Mouse (Mus musculus) liver, embryonic 14.5 days (tissue): ENCODE measurements around the gene 1700001C19Rik. TPM values are rescaled to one million over a fixed set of nuclear protein-coding genes. Genes with fewer than 3 reads are reported as not detected.
A peak's percentile ranks its signal among the peaks of the same experiment; 100 is the strongest.

Experiments used
- ATAC-seq: fragments of 200-750 bp; cut with Nextera tagmentation; 2 replicates; pipeline ENCODE4 v1.8.0; 2017; ENCODE audit warnings: moderate number of reproducible peaks, mild to moderate bottlenecking, moderate library complexity; ENCODE audit not compliant: insufficient read depth
- DNase-seq, 3 experiments: peaks; one replicate each; pipeline ENCODE4 v3.0.0-alpha.2; 2012 to 2013; ENCODE audit warnings: low read depth in 3 of 3, low spot score in 3 of 3
- H3K27ac ChIP-seq: fragments of 300-500 bp; sonication (generic); 2 replicates; pipeline ENCODE4 v1.5.1; 2014; ENCODE audit warnings: moderate library complexity, mild to moderate bottlenecking, control low read depth, inconsistent platforms
- H3K27me3 ChIP-seq: fragments of 300-500 bp; sonication (generic); 2 replicates; pipeline ENCODE4 v1.6.1; 2014; ENCODE audit warnings: mild to moderate bottlenecking, low read length, moderate library complexity; ENCODE audit not compliant: control insufficient read depth, insufficient read depth
- H3K36me3 ChIP-seq: fragments of 300-500 bp; sonication (generic); replicated peaks from 2 replicates; pipeline ENCODE4 v1.6.1; 2014; ENCODE audit warnings: low read depth; ENCODE audit not compliant: control insufficient read depth, insufficient read depth
- H3K4me1 ChIP-seq, 2 experiments: fragments of 200-500 bp in 1 of 2; fragments of 300-500 bp in 1 of 2; sonication (generic) in 1 of 2; replicated peaks; 2 replicates each; pipeline ENCODE4 v1.6.1; 2012 to 2014; ENCODE audit warnings: antibody characterized with exemption in 1 of 2, inconsistent platforms in 1 of 2, low read length in 1 of 2; ENCODE audit not compliant: control insufficient read depth in 2 of 2, insufficient read depth in 2 of 2
- H3K4me2 ChIP-seq: fragments of 300-500 bp; sonication (generic); 2 replicates; pipeline ENCODE4 v1.6.1; 2014; ENCODE audit warnings: low read depth, mild to moderate bottlenecking, control low read depth, moderate library complexity
- H3K4me3 ChIP-seq, 2 experiments: fragments of 200-500 bp in 1 of 2; fragments of 300-500 bp in 1 of 2; sonication (generic) in 1 of 2; 2 replicates each; pipeline ENCODE4 v1.5.1; 2012 to 2014; ENCODE audit warnings: low read depth in 2 of 2, low read length in 2 of 2, mild to moderate bottlenecking in 2 of 2, control low read depth in 1 of 2, inconsistent platforms in 1 of 2, moderate library complexity in 1 of 2; ENCODE audit not compliant: insufficient read depth in 1 of 2
- H3K9ac ChIP-seq: fragments of 300-500 bp; sonication (generic); replicated peaks from 2 replicates; pipeline ENCODE4 v1.6.1; 2014; ENCODE audit warnings: mild to moderate bottlenecking, control low read depth, moderate library complexity
- H3K9me3 ChIP-seq: fragments of 300-500 bp; sonication (generic); 2 replicates; pipeline ENCODE4 v1.6.1; 2016; ENCODE audit warnings: low read length, mixed read lengths; ENCODE audit not compliant: control insufficient read depth
- CTCF ChIP-seq: IDR thresholded peaks from 2 replicates; pipeline ENCODE4 v1.5.1; 2016; ENCODE audit warnings: antibody characterized with exemption, low read depth, control low read depth
- EP300 ChIP-seq: IDR thresholded peaks from 2 replicates; pipeline ENCODE4 v1.6.1; 2016; ENCODE audit warnings: antibody characterized with exemption, low read depth
- WGBS: fragments of 180-500 bp; shearing (Covaris S2); extraction: QIAGEN DNeasy Blood & Tissue Kit; methylation state at CpG from one replicate; pipeline ENCODE4 v1.1.7; 2014; ENCODE audit not compliant: insufficient replicate concordance; 5-methylcytosine and 5-hydroxymethylcytosine counted together
- polyA plus RNA-seq, 2 experiments: library from polyadenylated mRNA; depleted of rRNA in 1 of 2; stranded (reverse) in 1 of 2; unstranded in 1 of 2; fragments of >200 nt; fragmentation: Nextera tagmentation in 1 of 2; extraction: Ambion mirVana in 1 of 2; gene quantifications; 2 replicates each; pipeline versions ENCODE4 v1.2.1 to v1.2.3; 2012 to 2014

Gene 1700001C19Rik
- polyA plus RNA-seq, 2 experiments = 0.89 to 1.1 TPM

- no peak overlapping the region for H3K4me2 ChIP-seq
- DNase-seq = no peak
- ATAC-seq = no peak
- H3K4me1 ChIP-seq = peaks cover 0 to 9% of the 10 kb centered on the region in 2 experiments; a peak in 2 of 4 replicates
- H3K4me3 ChIP-seq = no peak overlapping the region
- WGBS = 35% methylated on average over 15 of the region's 15 CpGs
- no peak overlapping the region for H3K9ac ChIP-seq
- TF ChIP-seq CTCF (no peak), EP300 (no peak)
- H3K9me3 ChIP-seq = no peaks in the 10 kb centered on the region
- H3K27ac ChIP-seq = no peak overlapping the region
- peaks cover 4% of the 10 kb centered on the region for H3K27me3 ChIP-seq
- H3K36me3 ChIP-seq = no peaks in the 10 kb centered on the region
Observed at GRCm38 (mm10) chr17:47472435-47473350, 35.5 kb upstream of the 1700001C19Rik start.

GRCm38 (mm10) chr17:47470686-47471085 lies 33.5 kb upstream of the 1700001C19Rik start:
- no peak for ATAC-seq
- Histone ChIP-seq H3K36me3 (no peaks in the 10 kb centered on the region), H3K27ac (no peak overlapping the region), H3K9ac (no peak overlapping the region), H3K4me2 (no peak overlapping the region), H3K27me3 (peaks cover 7% of the 10 kb centered on the region), H3K4me1 (peaks cover 0 to 9% of the 10 kb centered on the region in 2 experiments; a peak in 2 of 4 replicates), H3K9me3 (no peaks in the 10 kb centered on the region), H3K4me3 (no peak overlapping the region)
- TF ChIP-seq EP300 (no peak), CTCF (no peak)
- WGBS = 78% methylated on average over 5 of the region's 5 CpGs
- DNase-seq = no peak

- ATAC-seq = no peak
- 76% methylated on average over 4 of the region's 4 CpGs for WGBS
- TF ChIP-seq EP300 (no peak), CTCF (no peak)
Observed at GRCm38 (mm10) chr17:47470121-47470520, 32.9 kb upstream of the 1700001C19Rik start.

GRCm38 (mm10) chr17:47469642-47470041 lies 32.5 kb upstream of the 1700001C19Rik start:
- DNase-seq (no peak), ATAC-seq (no peak)
- 68% methylated on average over 4 of the region's 4 CpGs for WGBS
- TF ChIP-seq EP300 (no peak), CTCF (no peak)
- H3K9ac ChIP-seq = no peak overlapping the region
- peaks cover 0 to 9% of the 10 kb centered on the region in 2 experiments; a peak in 2 of 4 replicates for H3K4me1 ChIP-seq
- peaks cover 7% of the 10 kb centered on the region for H3K27me3 ChIP-seq
- no peak overlapping the region for H3K4me2 ChIP-seq
- H3K36me3 ChIP-seq = no peaks in the 10 kb centered on the region
- no peaks in the 10 kb centered on the region for H3K9me3 ChIP-seq
- H3K27ac ChIP-seq = no peak overlapping the region
- H3K4me3 ChIP-seq = no peak overlapping the region

More at GRCm38 (mm10) chr17:47470121-47470520, 32.9 kb upstream of the 1700001C19Rik start:
- Histone ChIP-seq H3K4me1 (peaks cover 0 to 9% of the 10 kb centered on the region in 2 experiments; a peak in 2 of 4 replicates), H3K4me3 (no peak overlapping the region), H3K36me3 (no peaks in the 10 kb centered on the region), H3K4me2 (no peak overlapping the region), H3K27ac (no peak overlapping the region), H3K9ac (no peak overlapping the region), H3K9me3 (no peaks in the 10 kb centered on the region), H3K27me3 (peaks cover 7% of the 10 kb centered on the region)
- DNase-seq = no peak

- peak overlapping the region; percentile 22 to 24; a peak in 2 of 4 replicates for H3K4me3 ChIP-seq
- no peak overlapping the region for H3K9ac ChIP-seq
Observed at GRCm38 (mm10) chr17:47468466-47468865, 31.3 kb upstream of the 1700001C19Rik start.

More at GRCm38 (mm10) chr17:47468466-47468865, 31.3 kb upstream of the 1700001C19Rik start:
- 29% methylated on average over 34 of the region's 34 CpGs for WGBS
- TF ChIP-seq CTCF (peak; percentile 49), EP300 (no peak)
- Histone ChIP-seq H3K27me3 (peaks cover 7% of the 10 kb centered on the region), H3K4me2 (peak overlapping the region; percentile 54), H3K4me1 (peaks cover 0 to 11% of the 10 kb centered on the region in 2 experiments; a peak in 2 of 4 replicates), H3K36me3 (no peaks in the 10 kb centered on the region), H3K9me3 (no peaks in the 10 kb centered on the region), H3K27ac (no peak overlapping the region)
- DNase-seq (no peak), ATAC-seq (no peak)
